Mouse (Mus musculus) liver, embryonic 14.5 days (tissue): ENCODE data around the gene Clec2i. TPM values are rescaled to one million over a fixed set of nuclear protein-coding genes. Genes with fewer than 3 reads are reported as not detected.

Experiments used
- ATAC-seq: fragments of 200-750 bp; cut with Nextera tagmentation; 2 replicates; pipeline ENCODE4 v1.8.0; 2017; ENCODE audit warnings: moderate number of reproducible peaks, mild to moderate bottlenecking, moderate library complexity; ENCODE audit not compliant: insufficient read depth
- DNase-seq, 3 experiments: peaks; one replicate each; pipeline ENCODE4 v3.0.0-alpha.2; 2012 to 2013; ENCODE audit warnings: low read depth in 3 of 3, low spot score in 3 of 3
- H3K27ac ChIP-seq: fragments of 300-500 bp; sonication (generic); 2 replicates; pipeline ENCODE4 v1.5.1; 2014; ENCODE audit warnings: moderate library complexity, mild to moderate bottlenecking, control low read depth, inconsistent platforms
- H3K27me3 ChIP-seq: fragments of 300-500 bp; sonication (generic); 2 replicates; pipeline ENCODE4 v1.6.1; 2014; ENCODE audit warnings: mild to moderate bottlenecking, low read length, moderate library complexity; ENCODE audit not compliant: control insufficient read depth, insufficient read depth
- H3K36me3 ChIP-seq: fragments of 300-500 bp; sonication (generic); replicated peaks from 2 replicates; pipeline ENCODE4 v1.6.1; 2014; ENCODE audit warnings: low read depth; ENCODE audit not compliant: control insufficient read depth, insufficient read depth
- H3K4me1 ChIP-seq, 2 experiments: fragments of 200-500 bp in 1 of 2; fragments of 300-500 bp in 1 of 2; sonication (generic) in 1 of 2; replicated peaks; 2 replicates each; pipeline ENCODE4 v1.6.1; 2012 to 2014; ENCODE audit warnings: antibody characterized with exemption in 1 of 2, inconsistent platforms in 1 of 2, low read length in 1 of 2; ENCODE audit not compliant: control insufficient read depth in 2 of 2, insufficient read depth in 2 of 2
- H3K4me2 ChIP-seq: fragments of 300-500 bp; sonication (generic); 2 replicates; pipeline ENCODE4 v1.6.1; 2014; ENCODE audit warnings: low read depth, mild to moderate bottlenecking, control low read depth, moderate library complexity
- H3K4me3 ChIP-seq, 2 experiments: fragments of 200-500 bp in 1 of 2; fragments of 300-500 bp in 1 of 2; sonication (generic) in 1 of 2; 2 replicates each; pipeline ENCODE4 v1.5.1; 2012 to 2014; ENCODE audit warnings: low read depth in 2 of 2, low read length in 2 of 2, mild to moderate bottlenecking in 2 of 2, control low read depth in 1 of 2, inconsistent platforms in 1 of 2, moderate library complexity in 1 of 2; ENCODE audit not compliant: insufficient read depth in 1 of 2
- H3K9ac ChIP-seq: fragments of 300-500 bp; sonication (generic); replicated peaks from 2 replicates; pipeline ENCODE4 v1.6.1; 2014; ENCODE audit warnings: mild to moderate bottlenecking, control low read depth, moderate library complexity
- H3K9me3 ChIP-seq: fragments of 300-500 bp; sonication (generic); 2 replicates; pipeline ENCODE4 v1.6.1; 2016; ENCODE audit warnings: low read length, mixed read lengths; ENCODE audit not compliant: control insufficient read depth
- CTCF ChIP-seq: IDR thresholded peaks from 2 replicates; pipeline ENCODE4 v1.5.1; 2016; ENCODE audit warnings: antibody characterized with exemption, low read depth, control low read depth
- EP300 ChIP-seq: IDR thresholded peaks from 2 replicates; pipeline ENCODE4 v1.6.1; 2016; ENCODE audit warnings: antibody characterized with exemption, low read depth
- WGBS: fragments of 180-500 bp; shearing (Covaris S2); extraction: QIAGEN DNeasy Blood & Tissue Kit; methylation state at CpG from one replicate; pipeline ENCODE4 v1.1.7; 2014; ENCODE audit not compliant: insufficient replicate concordance; 5-methylcytosine and 5-hydroxymethylcytosine counted together
- polyA plus RNA-seq, 2 experiments: library from polyadenylated mRNA; depleted of rRNA in 1 of 2; stranded (reverse) in 1 of 2; unstranded in 1 of 2; fragments of >200 nt; fragmentation: Nextera tagmentation in 1 of 2; extraction: Ambion mirVana in 1 of 2; gene quantifications; 2 replicates each; pipeline versions ENCODE4 v1.2.1 to v1.2.3; 2012 to 2014

Clec2i gene
- polyA plus RNA-seq, 2 experiments = 0.08 to 0.10 TPM

GRCm38 (mm10) chr6:128841327-128842089 is 45.9 kb upstream of the Clec2i start:
- 29% methylated on average over 4 of the region's 4 CpGs for WGBS
- peak overlapping the region in 1 of 2 experiments; percentile 75; a peak in 1 of 4 replicates for H3K4me3 ChIP-seq
- H3K4me2 ChIP-seq = peak overlapping the region; percentile 81
- TF ChIP-seq EP300 (no peak), CTCF (no peak)
- H3K36me3 ChIP-seq = no peaks in the 10 kb centered on the region
- no peak overlapping the region for H3K9ac ChIP-seq
- ATAC-seq (no peak), DNase-seq (no peak)
- H3K9me3 ChIP-seq = no peaks in the 10 kb centered on the region
- no peak overlapping the region for H3K27ac ChIP-seq
- H3K27me3 ChIP-seq = no peaks in the 10 kb centered on the region
- H3K4me1 ChIP-seq = peaks cover 5 to 30% of the 10 kb centered on the region in 2 experiments

GRCm38 (mm10) chr6:128842356-128842944 is 44.9 kb upstream of the Clec2i start:
- Histone ChIP-seq H3K9me3 (no peaks in the 10 kb centered on the region), H3K27me3 (no peaks in the 10 kb centered on the region), H3K4me3 (peak overlapping the region; percentile 75 to 86), H3K36me3 (no peaks in the 10 kb centered on the region), H3K27ac (no peak overlapping the region), H3K4me2 (peak overlapping the region; percentile 81), H3K9ac (peak overlapping the region; percentile 75), H3K4me1 (peaks cover 3 to 24% of the 10 kb centered on the region in 2 experiments)
- no peak for TF ChIP-seq CTCF
- DNase-seq (no peak), ATAC-seq (no peak)
- 2% methylated on average over 20 of the region's 20 CpGs for WGBS

GRCm38 (mm10) chr6:128842945-128843478 is 44.4 kb upstream of the Clec2i start:
- no peaks in the 10 kb centered on the region for H3K9me3 ChIP-seq
- H3K9ac ChIP-seq = peak overlapping the region; percentile 75
- no peaks in the 10 kb centered on the region for H3K36me3 ChIP-seq
- peak overlapping the region; percentile 81 for H3K4me2 ChIP-seq
- H3K27ac ChIP-seq = peak overlapping the region; percentile 23; the same call in 1 of the 2 replicates
- DNase-seq (peak; percentile 78 to 82 (median 78)), ATAC-seq (peak; percentile 67)
- WGBS = under 1% methylated on average over 43 of the region's 44 CpGs
- peaks cover 3 to 21% of the 10 kb centered on the region in 2 experiments for H3K4me1 ChIP-seq
- H3K4me3 ChIP-seq = peak overlapping the region; percentile 75 to 86
- no peak for TF ChIP-seq EP300
- no peak for TF ChIP-seq CTCF
- no peaks in the 10 kb centered on the region for H3K27me3 ChIP-seq

- Histone ChIP-seq H3K4me2 (peak overlapping the region; percentile 81), H3K4me1 (peaks cover 3 to 21% of the 10 kb centered on the region in 2 experiments), H3K27me3 (no peaks in the 10 kb centered on the region), H3K27ac (peak overlapping the region; percentile 23), H3K9ac (peak overlapping the region; percentile 53), H3K36me3 (no peaks in the 10 kb centered on the region), H3K4me3 (peak overlapping the region; percentile 75 to 86), H3K9me3 (no peaks in the 10 kb centered on the region)
- TF ChIP-seq CTCF (no peak), EP300 (no peak)
- ATAC-seq (no peak), DNase-seq (no peak)
- under 1% methylated on average over 22 of the region's 22 CpGs for WGBS
These were observed 43.9 kb upstream of the Clec2i start for GRCm38 (mm10) chr6:128843479-128843992.

- no peak for TF ChIP-seq EP300
- Histone ChIP-seq H3K4me1 (peaks cover 3 to 21% of the 10 kb centered on the region in 2 experiments), H3K9me3 (no peaks in the 10 kb centered on the region), H3K4me2 (peak overlapping the region; percentile 81), H3K27ac (no peak overlapping the region), H3K27me3 (no peaks in the 10 kb centered on the region), H3K9ac (no peak overlapping the region), H3K4me3 (peak overlapping the region in 1 of 2 experiments; percentile 75; a peak in 1 of 4 replicates), H3K36me3 (no peaks in the 10 kb centered on the region)
- 41% methylated on average over 8 of the region's 8 CpGs for WGBS
- ATAC-seq (no peak), DNase-seq (no peak)
These were observed 43.3 kb upstream of the Clec2i start for GRCm38 (mm10) chr6:128844131-128844530.
